Mouse (Mus musculus) midbrain, embryonic 11.5 days (tissue): ENCODE data around the gene Shc2. TPM values are rescaled to one million over a fixed set of nuclear protein-coding genes. Genes with fewer than 3 reads are reported as not detected.

Source experiments
- ATAC-seq: fragments of 200-750 bp; cut with Nextera tagmentation; 2 replicates; pipeline ENCODE4 v1.8.0; 2017; ENCODE audit warnings: moderate TSS enrichment, moderate library complexity; ENCODE audit not compliant: low FRiP score
- DNase-seq: peaks from one replicate; pipeline ENCODE4 v3.0.0; 2015; ENCODE audit warnings: low spot score; ENCODE audit errors: missing footprints
- H3K27ac ChIP-seq: fragments of 300-500 bp; sonication (generic); 2 replicates; pipeline ENCODE4 v1.5.1; 2014; ENCODE audit warnings: low read depth, low read length
- H3K27me3 ChIP-seq: fragments of 300-500 bp; sonication (generic); 2 replicates; pipeline ENCODE4 v1.6.1; 2014; ENCODE audit warnings: mild to moderate bottlenecking, low read length, moderate library complexity, mixed read lengths; ENCODE audit not compliant: control insufficient read depth, insufficient read depth
- H3K36me3 ChIP-seq: fragments of 300-500 bp; sonication (generic); 2 replicates; pipeline ENCODE4 v1.6.1; 2014; ENCODE audit warnings: mild to moderate bottlenecking, low read length, moderate library complexity, mixed read lengths; ENCODE audit not compliant: control insufficient read depth, insufficient read depth
- H3K4me1 ChIP-seq: fragments of 300-500 bp; sonication (generic); 2 replicates; pipeline ENCODE4 v1.6.1; 2014; ENCODE audit warnings: low read length; ENCODE audit not compliant: control insufficient read depth, insufficient read depth
- H3K4me2 ChIP-seq: fragments of 300-500 bp; sonication (generic); 2 replicates; pipeline ENCODE4 v1.6.1; 2014; ENCODE audit warnings: mild to moderate bottlenecking, moderate library complexity
- H3K4me3 ChIP-seq: fragments of 300-500 bp; sonication (generic); 2 replicates; pipeline ENCODE4 v1.5.1; 2014; ENCODE audit warnings: low read depth, low read length
- H3K9ac ChIP-seq: fragments of 300-500 bp; sonication (generic); 2 replicates; pipeline ENCODE4 v1.6.1; 2014; ENCODE audit warnings: low read length
- H3K9me3 ChIP-seq: fragments of 300-500 bp; sonication (generic); 2 replicates; pipeline ENCODE4 v1.6.1; 2016; ENCODE audit warnings: low read length; ENCODE audit not compliant: control insufficient read depth
- WGBS: fragments of 180-500 bp; shearing (Covaris S2); extraction: QIAGEN DNeasy Blood & Tissue Kit; methylation state at CpG from one replicate; pipeline ENCODE4 v1.1.7; 2014; 5-methylcytosine and 5-hydroxymethylcytosine counted together
- polyA plus RNA-seq: library from polyadenylated mRNA; unstranded; fragments of >200 nt; fragmentation: Nextera tagmentation; extraction: Ambion mirVana; gene quantifications from 2 replicates; pipeline ENCODE4 v1.2.1, GENCODE M21; 2014

Gene Shc2
- polyA plus RNA-seq, result 11.4 and 13.0 TPM in 2 replicates

DNA sequence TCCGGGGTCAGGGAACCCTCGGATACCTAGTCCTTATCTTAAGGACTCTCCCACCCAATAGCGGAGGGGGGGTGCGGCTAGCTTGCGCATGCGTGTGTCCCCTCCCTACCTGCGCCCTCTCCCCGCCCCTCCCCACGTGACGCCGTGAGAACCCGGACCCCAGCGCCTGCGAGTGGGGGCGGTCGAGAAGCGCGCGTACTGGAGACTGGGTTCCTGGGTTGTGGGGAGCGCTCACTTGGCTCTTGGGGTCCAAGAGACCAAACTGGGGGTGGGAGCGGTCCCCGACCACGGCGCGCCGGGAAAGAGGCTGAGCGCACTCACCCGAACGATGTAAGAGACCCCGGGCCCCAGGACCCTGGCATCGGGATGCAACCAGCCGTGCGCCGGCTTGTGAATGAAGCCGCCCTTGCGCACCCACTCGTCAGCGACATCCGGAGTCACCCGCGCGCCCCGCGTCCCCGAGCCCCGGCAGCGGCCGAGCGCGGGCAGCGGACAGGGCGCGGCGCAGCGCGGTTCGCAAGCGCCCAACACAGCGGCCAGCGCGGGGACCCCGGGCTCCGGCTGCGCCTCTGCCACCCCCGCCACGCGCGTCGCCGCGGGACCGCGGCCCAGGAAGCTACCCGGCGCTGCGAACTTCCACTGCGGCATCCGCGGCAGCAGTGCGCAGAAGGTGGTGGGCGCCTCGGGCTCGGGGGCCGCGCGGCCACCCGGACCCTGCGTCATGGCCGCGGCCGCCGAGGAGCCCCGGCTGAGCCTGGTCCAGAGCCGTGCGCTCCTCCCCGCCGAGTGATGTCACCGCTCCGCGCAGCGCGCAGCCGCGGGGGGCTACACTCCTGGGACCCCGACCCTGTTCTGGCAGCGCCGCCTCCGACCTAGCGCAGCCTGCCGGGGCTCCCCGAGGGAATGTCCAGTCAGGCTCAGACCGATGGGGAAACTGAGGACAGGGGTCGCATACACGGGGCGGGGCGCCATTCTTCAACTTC, at the start of gene Shc2:
TSS of gene Shc2 (minus strand) at position 791 of the 983 bp plus-strand sequence.
- WGBS, result under 1% methylated on average over 89 of the region's 116 CpGs
- H3K27ac ChIP-seq, result peak within 1 kb of the TSS; percentile 76
- H3K36me3 ChIP-seq, result no peaks in the 10 kb centered on the region
- ATAC-seq (peak; percentile 91), DNase-seq (peak; percentile 96)
- peaks cover 8% of the 10 kb centered on the region; the same call in 1 of the 2 replicates for H3K4me1 ChIP-seq
- H3K27me3 ChIP-seq, result peaks cover 15% of the 10 kb centered on the region
- peak within 1 kb of the TSS; percentile 74 for H3K4me3 ChIP-seq
- peak within 1 kb of the TSS; percentile 86 for H3K4me2 ChIP-seq
- no peaks in the 10 kb centered on the region for H3K9me3 ChIP-seq
- peak within 1 kb of the TSS; percentile 89 for H3K9ac ChIP-seq

DNA sequence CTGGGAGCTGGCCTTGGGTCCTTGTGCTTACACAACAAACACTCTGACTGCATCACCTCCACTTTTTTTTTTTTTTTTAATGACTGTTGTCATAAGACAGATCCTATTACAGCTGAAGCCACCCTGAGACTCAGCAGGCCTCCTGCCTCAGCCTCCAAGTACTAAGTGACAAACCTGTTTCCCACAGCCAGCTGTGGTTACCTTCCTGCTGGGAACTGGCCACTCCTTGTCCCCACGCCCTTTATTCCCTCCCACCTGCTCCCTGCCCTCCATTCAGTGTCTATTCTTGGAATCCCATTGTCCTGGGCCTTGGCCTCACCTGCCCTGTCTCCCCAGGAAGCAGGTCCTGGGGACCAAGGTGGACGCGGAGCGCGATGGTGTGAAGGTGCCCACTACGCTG, 49.8 kb upstream of the Shc2 start:
- 98% methylated on average over 6 of the region's 6 CpGs for WGBS

DNA sequence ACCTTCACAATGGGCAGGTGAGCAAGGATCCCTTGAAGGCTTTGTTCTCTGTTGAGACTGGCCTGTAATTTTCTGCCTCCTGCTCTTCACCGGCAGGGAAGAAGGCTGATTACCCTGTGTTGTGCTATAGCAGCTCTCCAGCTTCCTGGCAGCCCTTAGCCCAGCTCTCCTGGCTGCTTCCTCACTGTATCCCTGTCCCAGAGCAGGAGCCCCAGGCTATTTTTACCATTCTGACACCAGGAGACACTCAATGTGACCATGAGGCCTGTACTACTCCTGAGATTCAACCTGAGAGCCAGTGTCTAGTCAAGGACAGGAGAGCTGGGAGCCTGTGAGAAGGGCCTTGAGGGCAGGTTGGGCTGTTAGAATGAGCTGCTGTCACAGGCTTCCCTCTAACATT, 49.0 kb upstream of the Shc2 start:
- Histone ChIP-seq H3K4me1 (peaks cover 13% of the 10 kb centered on the region), H3K27me3 (no peaks in the 10 kb centered on the region), H3K4me3 (no peak overlapping the region), H3K36me3 (peaks cover 31% of the 10 kb centered on the region), H3K4me2 (no peak overlapping the region), H3K27ac (no peak overlapping the region), H3K9me3 (no peaks in the 10 kb centered on the region), H3K9ac (no peak overlapping the region)
- DNase-seq, result no peak
- WGBS, result 100% methylated on average over 1 of the region's 1 CpGs
- ATAC-seq, result no peak

More for the DNA sequence above, 49.8 kb upstream of the Shc2 start:
- Histone ChIP-seq H3K4me1 (peaks cover 13% of the 10 kb centered on the region), H3K4me3 (no peak overlapping the region), H3K9ac (no peak overlapping the region), H3K9me3 (no peaks in the 10 kb centered on the region; the same call in 1 of the 2 replicates), H3K27me3 (no peaks in the 10 kb centered on the region), H3K27ac (no peak overlapping the region), H3K4me2 (no peak overlapping the region), H3K36me3 (peaks cover 31% of the 10 kb centered on the region)
- no peak for DNase-seq
- ATAC-seq, result no peak

DNA sequence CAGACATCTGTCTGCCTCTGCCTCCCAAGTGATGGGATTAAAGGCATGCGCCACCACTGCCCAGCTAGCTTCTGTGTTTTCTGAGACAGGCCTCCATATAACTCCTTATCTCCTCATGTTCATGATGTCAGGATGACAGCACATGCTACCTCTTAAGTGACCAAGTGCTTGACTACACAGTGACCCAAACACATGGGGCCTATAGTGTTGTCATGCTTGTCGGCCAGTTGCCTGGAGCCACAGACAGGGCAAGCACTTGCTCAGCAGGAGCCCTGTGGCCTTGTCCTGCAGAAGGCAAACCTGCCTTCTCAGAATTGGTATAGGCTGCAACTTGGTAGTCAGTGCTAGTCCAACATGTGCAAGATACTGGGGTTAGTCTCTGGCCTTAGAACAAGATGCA, 48.5 kb upstream of the Shc2 start:
- ATAC-seq (no peak), DNase-seq (no peak)
- no peak overlapping the region for H3K4me3 ChIP-seq
- H3K9me3 ChIP-seq, result no peaks in the 10 kb centered on the region
- no peaks in the 10 kb centered on the region for H3K27me3 ChIP-seq
- peaks cover 13% of the 10 kb centered on the region for H3K4me1 ChIP-seq
- peaks cover 31% of the 10 kb centered on the region for H3K36me3 ChIP-seq
- 87% methylated on average over 2 of the region's 2 CpGs for WGBS
- H3K4me2 ChIP-seq, result no peak overlapping the region
- H3K27ac ChIP-seq, result no peak overlapping the region
- H3K9ac ChIP-seq, result no peak overlapping the region

DNA sequence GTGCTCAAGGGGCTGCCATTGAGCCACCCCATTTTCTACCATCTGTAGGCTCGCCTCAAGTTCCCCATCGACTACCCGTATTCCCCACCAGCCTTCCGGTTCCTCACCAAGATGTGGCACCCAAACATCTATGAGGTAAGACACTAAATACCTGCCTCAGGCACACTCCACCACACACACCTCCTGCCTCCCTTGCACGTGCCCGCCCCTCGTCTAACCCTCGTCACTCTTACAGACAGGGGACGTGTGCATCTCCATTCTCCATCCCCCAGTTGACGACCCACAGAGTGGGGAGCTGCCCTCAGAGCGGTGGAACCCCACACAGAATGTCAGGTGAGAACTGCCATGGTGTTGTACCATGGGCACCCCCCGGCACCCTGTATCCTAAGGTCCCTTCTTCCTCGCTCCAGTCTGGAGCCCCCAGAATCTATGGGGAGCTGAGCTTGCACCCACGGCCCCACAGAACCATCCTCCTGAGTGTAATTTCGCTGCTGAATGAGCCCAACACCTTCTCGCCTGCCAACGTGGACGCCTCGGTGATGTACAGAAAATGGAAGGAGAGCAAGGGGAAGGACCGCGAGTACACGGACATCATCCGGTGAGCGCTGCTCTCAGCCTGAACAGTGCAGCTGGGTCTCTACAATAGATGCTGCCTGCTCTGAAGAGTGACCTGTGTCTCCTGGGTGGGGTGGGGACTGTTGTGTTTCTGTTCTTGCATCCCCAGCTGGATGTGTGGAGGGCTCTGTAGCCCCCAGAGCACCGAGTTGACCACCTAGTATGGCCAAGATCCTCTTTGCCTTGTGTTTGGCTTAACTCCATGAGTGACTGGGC, 47.3 kb upstream of the Shc2 start:
- 96% methylated on average over 25 of the region's 25 CpGs for WGBS
- peaks cover 31% of the 10 kb centered on the region for H3K36me3 ChIP-seq
- DNase-seq (no peak), ATAC-seq (no peak)
- H3K27ac ChIP-seq, result no peak overlapping the region
- H3K4me3 ChIP-seq, result no peak overlapping the region
- H3K4me1 ChIP-seq, result peaks cover 17% of the 10 kb centered on the region
- no peak overlapping the region for H3K9ac ChIP-seq
- no peak overlapping the region for H3K4me2 ChIP-seq
- H3K27me3 ChIP-seq, result no peaks in the 10 kb centered on the region
- no peaks in the 10 kb centered on the region for H3K9me3 ChIP-seq

DNA sequence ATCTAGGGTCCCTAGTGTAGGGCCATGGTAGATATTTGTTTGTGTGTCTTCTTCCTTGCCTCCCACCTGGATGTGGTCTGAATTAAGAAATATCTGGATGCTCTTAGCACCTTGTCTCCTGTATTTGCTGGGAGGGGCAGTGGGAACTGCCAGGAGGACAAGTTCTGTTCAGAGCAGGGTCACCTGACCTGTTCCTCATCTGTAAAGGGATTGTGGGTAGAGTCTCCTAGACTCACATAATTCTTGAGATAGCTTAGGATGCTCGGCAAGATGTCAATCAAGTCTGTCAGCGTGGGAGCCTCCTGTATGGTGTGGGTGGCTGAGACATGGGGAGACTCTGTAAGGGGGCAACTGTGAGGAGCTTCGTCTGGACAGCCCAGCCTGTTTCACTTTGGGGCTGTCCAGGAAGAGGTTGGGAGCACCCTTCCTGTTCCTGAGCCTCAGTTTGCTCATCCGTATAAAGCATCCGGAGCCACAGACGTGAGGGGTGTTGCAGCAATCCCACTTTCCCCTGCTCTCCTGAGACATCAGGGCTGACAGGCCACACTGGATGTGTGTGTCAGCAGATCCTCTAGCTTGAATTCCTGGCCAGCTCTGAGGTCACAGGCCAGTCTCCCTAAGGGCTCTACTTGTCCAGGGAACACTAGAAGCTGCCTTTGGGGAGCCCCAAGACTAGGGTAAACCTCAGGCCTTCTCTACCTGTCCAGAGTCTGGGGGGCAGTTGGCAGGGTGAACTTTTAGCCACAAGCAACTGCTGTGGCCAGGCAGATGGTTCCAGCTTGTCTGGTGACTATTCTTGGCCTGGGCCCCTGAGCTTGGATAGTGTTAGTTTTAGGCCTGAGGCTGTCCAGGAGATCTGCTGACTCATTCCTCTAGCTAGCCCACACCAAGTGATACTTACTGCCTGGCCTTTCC, 46.3 kb upstream of the Shc2 start:
- Histone ChIP-seq H3K4me2 (peak overlapping the region; percentile 53), H3K9ac (peak overlapping the region; percentile 78; the same call in 1 of the 2 replicates), H3K36me3 (peaks cover 30% of the 10 kb centered on the region), H3K4me3 (peak overlapping the region; percentile 83), H3K4me1 (peaks cover 17% of the 10 kb centered on the region), H3K27me3 (no peaks in the 10 kb centered on the region), H3K27ac (no peak overlapping the region), H3K9me3 (no peaks in the 10 kb centered on the region)
- WGBS, result 90% methylated on average over 6 of the region's 6 CpGs
- DNase-seq (no peak), ATAC-seq (no peak)

DNA sequence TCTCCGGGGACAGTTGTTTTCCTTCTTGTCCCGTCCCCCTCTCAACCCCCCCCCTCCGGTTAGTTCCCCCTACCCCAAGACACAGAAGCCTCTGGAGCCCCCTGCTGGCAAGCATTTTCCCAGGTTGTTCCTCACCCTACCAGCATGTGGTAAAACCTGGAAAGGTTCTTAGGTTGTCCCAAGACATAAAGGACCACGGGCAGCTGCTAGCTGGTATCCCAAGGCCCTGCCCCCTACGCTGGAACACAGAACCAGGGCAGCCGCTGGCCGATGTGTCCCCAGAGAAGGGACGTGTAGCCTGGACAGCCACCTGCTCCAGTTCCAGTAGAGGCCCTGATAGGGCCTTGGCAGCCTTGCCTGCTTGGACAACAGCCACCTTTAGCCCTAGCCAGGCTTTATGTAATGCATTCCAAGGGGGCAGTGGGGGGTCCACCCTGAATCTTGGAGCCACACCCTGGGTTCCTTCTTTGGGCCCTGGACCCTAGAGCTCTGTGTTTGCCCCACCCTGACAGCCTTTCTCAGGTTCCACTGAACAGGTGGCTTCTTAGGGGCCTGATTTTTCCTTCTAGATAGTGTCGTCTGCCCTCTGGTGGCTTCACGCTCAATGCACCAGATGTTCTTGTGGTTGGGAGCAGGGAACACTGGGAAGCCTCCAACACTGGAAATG, 45.3 kb upstream of the Shc2 start:
- H3K4me3 ChIP-seq, result peak overlapping the region; percentile 83
- DNase-seq (peak; percentile 91), ATAC-seq (no peak)
- peaks cover 17% of the 10 kb centered on the region for H3K4me1 ChIP-seq
- H3K27ac ChIP-seq, result no peak overlapping the region
- peak overlapping the region; percentile 78 for H3K9ac ChIP-seq
- no peaks in the 10 kb centered on the region for H3K9me3 ChIP-seq
- no peaks in the 10 kb centered on the region for H3K27me3 ChIP-seq
- 3% methylated on average over 10 of the region's 10 CpGs for WGBS
- H3K36me3 ChIP-seq, result peaks cover 22% of the 10 kb centered on the region
- peak overlapping the region; percentile 53 for H3K4me2 ChIP-seq

DNA sequence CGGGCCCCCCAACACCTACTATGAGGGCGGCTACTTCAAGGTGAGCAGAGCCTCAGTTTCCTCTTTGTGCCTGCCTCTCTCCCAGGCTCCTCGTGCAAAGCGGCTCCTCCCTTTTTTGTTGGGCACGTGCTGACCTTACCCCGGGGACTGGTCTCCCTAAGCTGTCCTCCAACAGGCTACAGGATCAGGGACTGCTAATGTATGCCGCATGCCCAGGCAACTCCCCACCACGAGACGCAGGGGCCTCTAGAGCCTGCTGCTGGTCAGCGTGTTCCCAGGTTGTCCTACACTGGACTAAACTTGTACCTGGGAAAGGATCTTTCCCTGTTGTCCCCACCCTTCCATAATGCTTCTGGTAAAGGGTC, 44.8 kb upstream of the Shc2 start:
- WGBS, result 0% methylated on average over 10 of the region's 10 CpGs
- peaks cover 17% of the 10 kb centered on the region for H3K4me1 ChIP-seq
- H3K27me3 ChIP-seq, result no peaks in the 10 kb centered on the region
- H3K27ac ChIP-seq, result no peak overlapping the region; the same call in 1 of the 2 replicates
- peak overlapping the region; percentile 78 for H3K9ac ChIP-seq
- H3K4me3 ChIP-seq, result peak overlapping the region; percentile 83
- peaks cover 22% of the 10 kb centered on the region for H3K36me3 ChIP-seq
- H3K9me3 ChIP-seq, result no peaks in the 10 kb centered on the region
- ATAC-seq, result peak; percentile 6
- DNase-seq, result peak; percentile 90
- H3K4me2 ChIP-seq, result peak overlapping the region; percentile 53
